Mouse (Mus musculus) monocyte, adult 5-6 weeks (primary cell): ENCODE results near the gene 4930579F01Rik. TPM values are rescaled to one million over a fixed set of nuclear protein-coding genes. Genes with fewer than 3 reads are reported as not detected.

Experiments
- ATAC-seq: fragments of 153-309, 156-312 bp; replicated peaks from 2 replicates; pipeline ENCODE4 v1.8.0; 2017; ENCODE audit warnings: mild to moderate bottlenecking; ENCODE audit not compliant: low TSS enrichment, insufficient number of reproducible peaks, severe bottlenecking, poor library complexity, low FRiP score
- total RNA-seq: library from RNA; stranded (forward); fragments of 200-1000, 200-491, 200-594 nt; gene quantifications from 3 replicates; pipeline ENCODE4 v1.2.3, GENCODE M21; 2017

4930579F01Rik gene
- total RNA-seq, 1 experiment from 2014 or later, result not detected

- ATAC-seq, result no peak
Observed at GRCm38 (mm10) chr3:138123842-138124241, 69.8 kb downstream of the 4930579F01Rik start.

- no peak for ATAC-seq
Observed at GRCm38 (mm10) chr3:138121461-138121860, 72.2 kb downstream of the 4930579F01Rik start.

GRCm38 (mm10) chr3:138119444-138120105 is 74.0 kb downstream of the 4930579F01Rik start:
- ATAC-seq, result no peak

GRCm38 (mm10) chr3:138118831-138119230 is 74.8 kb downstream of the 4930579F01Rik start:
- no peak; the same call in 1 of the 2 replicates for ATAC-seq

- no peak for ATAC-seq
Observed at GRCm38 (mm10) chr3:138118392-138118791, 75.2 kb downstream of the 4930579F01Rik start.

- no peak for ATAC-seq
Observed at GRCm38 (mm10) chr3:138116871-138117270, 76.8 kb downstream of the 4930579F01Rik start.

- no peak for ATAC-seq
Observed at GRCm38 (mm10) chr3:138114106-138114505, 79.5 kb downstream of the 4930579F01Rik start.

Other genes with a start within 250 kb of the 4930579F01Rik start
- 99.7 to 113 TPM (median 103 TPM) in 3 replicates for gene Dapp1, start 212.3 kb downstream of the 4930579F01Rik start, total RNA-seq
- gene 1110002E22Rik, start 128.8 kb downstream of the 4930579F01Rik start, total RNA-seq, result not detected in 3 replicates
- gene Gm5105, start 126.4 kb downstream of the 4930579F01Rik start, total RNA-seq, result 0.57 TPM in 1 of 3 replicates, not detected in the others
- gene Trmt10a, start 50.4 kb downstream of the 4930579F01Rik start, total RNA-seq, result 4.0 to 6.2 TPM (median 4.1 TPM) in 3 replicates
- 0.75 to 2.5 TPM (median 1.8 TPM) in 3 replicates for gene Mttp, start 48.9 kb downstream of the 4930579F01Rik start, total RNA-seq
- gene Adh7, start 23.9 kb upstream of the 4930579F01Rik start, total RNA-seq, result not detected in 3 replicates
- gene Adh1, start 67.2 kb upstream of the 4930579F01Rik start, total RNA-seq, result not detected in 3 replicates
- not detected in 3 replicates for gene Adh6a, start 119.5 kb upstream of the 4930579F01Rik start, total RNA-seq
- not detected in 3 replicates for gene Adh6b, start 147.9 kb upstream of the 4930579F01Rik start, total RNA-seq
- not detected in 3 replicates for gene Adh4, start 221.6 kb upstream of the 4930579F01Rik start, total RNA-seq
- 70.8 to 87.6 TPM (median 73.7 TPM) in 3 replicates for gene Adh5, start 249.3 kb upstream of the 4930579F01Rik start, total RNA-seq